Mouse (Mus musculus) forebrain, embryonic 11.5 days (tissue): ENCODE results near the gene Acad11. TPM values are rescaled to one million over a fixed set of nuclear protein-coding genes. Genes with fewer than 3 reads are reported as not detected.

ENCODE experiments used
- ATAC-seq: fragments of 200-750 bp; cut with Nextera tagmentation; replicated peaks from 2 replicates; pipeline ENCODE4 v1.8.0; 2017; ENCODE audit warnings: moderate TSS enrichment; ENCODE audit not compliant: low FRiP score
- DNase-seq: peaks from one replicate; pipeline ENCODE4 v3.0.0-alpha.2; 2017; ENCODE audit warnings: low spot score
- H3K27ac ChIP-seq: fragments of 300-500 bp; sonication (generic); 2 replicates; pipeline ENCODE4 v1.5.1; 2014; ENCODE audit warnings: low read depth, low read length
- H3K27me3 ChIP-seq: fragments of 300-500 bp; sonication (generic); 2 replicates; pipeline ENCODE4 v1.6.1; 2014; ENCODE audit warnings: mild to moderate bottlenecking, low read length, mixed read lengths; ENCODE audit not compliant: control insufficient read depth, insufficient read depth
- H3K36me3 ChIP-seq: fragments of 300-500 bp; sonication (generic); 2 replicates; pipeline ENCODE4 v1.6.1; 2014; ENCODE audit warnings: mild to moderate bottlenecking, low read length, moderate library complexity, mixed read lengths; ENCODE audit not compliant: control insufficient read depth, insufficient read depth
- H3K4me1 ChIP-seq: fragments of 300-500 bp; sonication (generic); replicated peaks from 2 replicates; pipeline ENCODE4 v1.6.1; 2014; ENCODE audit warnings: low read length, mixed read lengths; ENCODE audit not compliant: control insufficient read depth, insufficient read depth
- H3K4me2 ChIP-seq: fragments of 300-500 bp; sonication (generic); 2 replicates; pipeline ENCODE4 v1.6.1; 2014; ENCODE audit warnings: low read depth, mild to moderate bottlenecking, low read length, moderate library complexity, mixed read lengths; ENCODE audit not compliant: severe bottlenecking
- H3K4me3 ChIP-seq: fragments of 300-500 bp; sonication (generic); 2 replicates; pipeline ENCODE4 v1.5.1; 2014; ENCODE audit warnings: low read depth, low read length
- H3K9ac ChIP-seq: fragments of 300-500 bp; sonication (generic); 2 replicates; pipeline ENCODE4 v1.6.1; 2014; ENCODE audit warnings: low read length
- H3K9me3 ChIP-seq: fragments of 300-500 bp; sonication (generic); 2 replicates; pipeline ENCODE4 v1.6.1; 2016; ENCODE audit warnings: low read length, mixed read lengths; ENCODE audit not compliant: control insufficient read depth
- WGBS: fragments of 180-500 bp; shearing (Covaris S2); extraction: QIAGEN DNeasy Blood & Tissue Kit; methylation state at CpG from one replicate; pipeline ENCODE4 v1.1.7; 2014; 5-methylcytosine and 5-hydroxymethylcytosine counted together
- polyA plus RNA-seq: library from polyadenylated mRNA; unstranded; fragments of >200 nt; fragmentation: Nextera tagmentation; extraction: Ambion mirVana; gene quantifications from 2 replicates; pipeline ENCODE4 v1.2.1, GENCODE M21; 2014

Gene Acad11
- polyA plus RNA-seq, 1 experiment from 2014 or later: 7.5 TPM

DNA sequence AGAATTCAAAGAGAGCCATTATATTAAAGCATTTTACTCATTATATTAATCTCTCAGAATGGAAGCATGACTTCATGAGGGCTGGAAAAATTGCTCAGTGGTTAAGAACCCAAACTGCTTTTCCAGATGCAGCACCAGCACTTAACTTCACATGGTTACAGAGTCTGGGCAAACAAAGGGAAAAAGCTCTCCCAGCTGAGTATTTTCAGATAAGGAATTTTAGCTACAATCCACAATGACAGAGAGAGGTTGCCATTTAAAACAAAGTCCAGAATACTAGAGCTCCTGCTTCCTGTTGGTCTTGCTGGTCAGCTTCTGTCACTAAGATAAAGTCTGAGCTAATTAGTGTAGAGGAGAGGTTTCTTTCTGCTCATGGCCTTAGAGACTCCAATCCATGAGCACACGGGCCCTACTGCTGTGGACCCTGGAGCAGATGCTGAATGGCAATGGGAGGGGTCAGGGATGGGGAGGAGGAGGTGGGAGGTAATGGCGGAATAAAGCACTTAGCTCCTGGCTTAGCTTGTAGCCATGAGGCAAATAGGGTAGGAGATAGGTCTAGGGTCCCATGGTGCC is 45.5 kb downstream of the Acad11 start:
- no peak overlapping the region for H3K4me3 ChIP-seq
- no peaks in the 10 kb centered on the region for H3K9me3 ChIP-seq
- ATAC-seq (no peak), DNase-seq (no peak)
- H3K4me2 ChIP-seq: no peak overlapping the region
- 72% methylated on average over 2 of the region's 2 CpGs for WGBS
- H3K27me3 ChIP-seq: no peaks in the 10 kb centered on the region
- no peaks in the 10 kb centered on the region for H3K36me3 ChIP-seq
- no peaks in the 10 kb centered on the region for H3K4me1 ChIP-seq
- H3K27ac ChIP-seq: no peak overlapping the region
- no peak overlapping the region for H3K9ac ChIP-seq

DNA sequence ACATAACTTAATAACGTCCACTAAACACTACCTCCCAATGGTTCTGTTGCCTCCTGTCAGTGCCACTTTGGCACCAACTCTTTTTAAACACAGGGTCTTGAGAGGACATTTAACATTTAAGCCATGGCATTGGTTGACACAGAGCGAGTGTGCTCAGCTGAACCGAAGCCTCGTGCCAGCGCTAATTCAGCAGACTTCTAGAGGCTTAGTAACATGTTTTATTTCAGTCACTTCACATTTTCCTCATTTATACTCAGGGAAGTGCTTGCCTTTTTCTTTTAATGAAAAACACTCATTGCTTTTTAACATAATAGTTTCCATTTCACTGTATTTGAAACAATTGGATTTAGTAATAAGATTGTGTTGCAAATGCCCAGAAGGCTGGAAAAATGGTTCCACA is 46.0 kb downstream of the Acad11 start:
- 92% methylated on average over 5 of the region's 5 CpGs for WGBS
- no peak for DNase-seq
- Histone ChIP-seq H3K36me3 (no peaks in the 10 kb centered on the region), H3K27ac (no peak overlapping the region), H3K4me2 (no peak overlapping the region), H3K9me3 (no peaks in the 10 kb centered on the region), H3K9ac (no peak overlapping the region), H3K27me3 (no peaks in the 10 kb centered on the region), H3K4me3 (no peak overlapping the region), H3K4me1 (no peaks in the 10 kb centered on the region)
- no peak for ATAC-seq

- H3K36me3 ChIP-seq: no peaks in the 10 kb centered on the region
- no peaks in the 10 kb centered on the region for H3K9me3 ChIP-seq
- H3K27me3 ChIP-seq: no peaks in the 10 kb centered on the region
- ATAC-seq (no peak), DNase-seq (no peak)
- no peak overlapping the region for H3K27ac ChIP-seq
- H3K4me3 ChIP-seq: no peak overlapping the region
- H3K4me1 ChIP-seq: peaks cover 5% of the 10 kb centered on the region; the same call in 1 of the 2 replicates
- no peak overlapping the region for H3K9ac ChIP-seq
- 80% methylated on average over 5 of the region's 5 CpGs for WGBS
- H3K4me2 ChIP-seq: no peak overlapping the region
Measured at GRCm38 (mm10) chr9:104123101-104123500, 59.9 kb downstream of the Acad11 start.

DNA sequence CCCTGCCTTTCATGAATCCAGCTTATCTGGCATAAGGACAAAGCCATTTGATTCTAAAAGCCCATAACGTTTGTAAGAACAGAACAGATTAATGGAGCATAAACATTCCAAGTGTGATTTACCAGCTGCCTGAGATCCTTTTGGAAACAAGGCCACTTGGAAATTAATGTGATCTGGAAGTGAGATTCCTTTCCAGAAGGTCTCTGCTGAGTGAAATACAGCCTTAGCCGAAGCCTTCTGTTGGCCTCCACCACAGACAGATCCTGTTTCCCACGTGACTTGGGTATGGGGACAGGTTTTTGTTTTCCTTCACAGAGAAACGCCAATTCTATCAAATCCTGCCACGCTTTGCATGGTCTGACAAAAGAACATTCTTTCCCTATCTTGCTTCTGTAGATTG is 60.4 kb downstream of the Acad11 start:
- H3K4me2 ChIP-seq: no peak overlapping the region
- WGBS: 63% methylated on average over 5 of the region's 5 CpGs
- no peaks in the 10 kb centered on the region for H3K36me3 ChIP-seq
- no peak for DNase-seq
- H3K27ac ChIP-seq: no peak overlapping the region
- peaks cover 5% of the 10 kb centered on the region; the same call in 1 of the 2 replicates for H3K4me1 ChIP-seq
- H3K4me3 ChIP-seq: no peak overlapping the region
- ATAC-seq: no peak
- no peaks in the 10 kb centered on the region for H3K9me3 ChIP-seq
- H3K27me3 ChIP-seq: no peaks in the 10 kb centered on the region
- no peak overlapping the region for H3K9ac ChIP-seq

DNA sequence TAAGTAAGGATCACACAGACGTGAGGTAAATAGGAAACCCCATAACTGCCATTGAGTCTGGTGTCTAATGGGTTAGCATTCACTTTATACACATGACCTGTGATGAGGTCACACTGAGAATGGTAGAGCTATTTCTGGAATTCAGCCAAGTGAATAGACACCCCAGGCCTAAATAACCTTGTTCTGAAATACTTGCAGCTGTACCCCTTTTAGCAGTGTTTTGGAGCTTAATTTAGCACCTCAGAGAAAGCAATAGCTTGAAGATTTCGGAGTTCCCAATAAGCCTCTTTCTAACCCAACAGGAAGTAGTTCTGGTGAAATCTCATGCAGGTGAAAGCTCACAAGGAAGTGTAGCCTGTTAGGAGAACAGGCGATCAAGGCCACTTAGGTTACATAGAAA is 63.7 kb downstream of the Acad11 start, which contains the start of gene Ackr4:
Gene Ackr4, minus strand, starts transcription at position 101 of the 400 bp plus-strand sequence.
- no peak within 1 kb of the TSS for H3K9ac ChIP-seq
- no peaks in the 10 kb centered on the region for H3K27me3 ChIP-seq
- peaks cover 5% of the 10 kb centered on the region; the same call in 1 of the 2 replicates for H3K4me1 ChIP-seq
- no peak within 1 kb of the TSS for H3K4me2 ChIP-seq
- DNase-seq (no peak), ATAC-seq (no peak)
- H3K9me3 ChIP-seq: no peaks in the 10 kb centered on the region
- H3K36me3 ChIP-seq: no peaks in the 10 kb centered on the region
- 77% methylated on average over 3 of the region's 3 CpGs for WGBS
- H3K4me3 ChIP-seq: no peak within 1 kb of the TSS
- no peak within 1 kb of the TSS for H3K27ac ChIP-seq

GRCm38 (mm10) chr9:104128110-104128509 is 64.9 kb downstream of the Acad11 start:
- Histone ChIP-seq H3K4me1 (peaks cover 5% of the 10 kb centered on the region; the same call in 1 of the 2 replicates), H3K4me2 (no peak overlapping the region), H3K27ac (no peak overlapping the region), H3K4me3 (no peak overlapping the region), H3K9ac (no peak overlapping the region), H3K9me3 (no peaks in the 10 kb centered on the region), H3K27me3 (no peaks in the 10 kb centered on the region), H3K36me3 (no peaks in the 10 kb centered on the region)
- DNase-seq (no peak), ATAC-seq (peak; percentile 33; the same call in 1 of the 2 replicates)
- whole genome bisulfite sequencing: 24% methylated on average over 2 of the region's 2 CpGs

DNA sequence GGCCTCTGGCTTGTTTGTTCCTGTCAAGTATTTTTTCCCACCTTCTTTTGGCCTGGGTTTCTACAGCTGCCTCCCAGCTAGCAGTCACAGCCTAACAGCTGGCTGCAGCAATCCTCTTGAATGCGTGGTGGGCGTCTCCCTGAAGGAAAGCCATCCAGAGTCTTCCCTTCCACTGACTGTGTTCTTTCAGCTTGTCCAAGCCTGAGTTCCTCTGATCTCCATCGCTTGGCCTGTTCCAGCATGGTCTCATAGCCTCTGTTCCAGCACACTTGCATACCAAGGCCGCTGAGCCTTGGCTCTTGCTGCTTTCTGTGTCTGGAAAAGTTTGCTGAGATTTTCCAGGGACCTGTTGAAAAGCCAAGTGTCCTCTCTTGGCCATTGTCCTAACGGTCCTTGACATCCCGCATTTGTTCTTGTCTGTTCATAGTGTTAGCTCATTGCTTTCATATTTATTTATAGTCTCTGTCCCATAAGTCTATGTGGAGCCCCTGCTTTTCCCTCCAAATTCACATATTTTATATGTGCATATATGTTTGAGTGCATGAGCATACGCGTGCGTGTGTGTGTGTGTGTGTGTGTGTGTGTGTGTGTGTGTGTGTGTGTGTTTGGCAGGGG is 67.1 kb downstream of the Acad11 start:
- H3K36me3 ChIP-seq: no peaks in the 10 kb centered on the region
- no peak overlapping the region for H3K9ac ChIP-seq
- H3K27ac ChIP-seq: no peak overlapping the region
- no peak for ATAC-seq
- peaks cover 3% of the 10 kb centered on the region; the same call in 1 of the 2 replicates for H3K4me1 ChIP-seq
- no peaks in the 10 kb centered on the region for H3K27me3 ChIP-seq
- H3K9me3 ChIP-seq: no peaks in the 10 kb centered on the region
- 92% methylated on average over 9 of the region's 9 CpGs for WGBS
- no peak overlapping the region for H3K4me3 ChIP-seq
- no peak overlapping the region for H3K4me2 ChIP-seq
- DNase-seq: no peak

DNA sequence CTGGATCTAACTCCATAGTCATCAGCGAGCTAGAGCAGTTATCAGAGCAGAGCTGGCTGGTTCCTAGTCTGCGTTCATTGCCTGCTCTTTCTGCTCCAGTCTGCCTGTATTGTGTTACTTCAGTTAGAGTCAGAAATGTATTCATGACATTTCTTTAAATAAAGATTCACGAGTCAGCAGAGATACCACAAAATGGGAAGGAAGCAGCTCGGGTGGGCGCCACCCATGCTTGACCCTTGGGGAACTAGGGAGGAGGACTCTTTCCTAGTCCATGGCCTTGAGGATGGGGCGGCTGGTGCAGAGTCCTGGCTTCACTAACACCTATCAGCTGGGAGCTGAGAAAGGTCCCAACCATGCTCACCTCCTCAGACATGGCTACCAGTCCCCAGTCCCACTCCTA is 77.2 kb downstream of the Acad11 start:
- no peak for DNase-seq
- no peak overlapping the region for H3K27ac ChIP-seq
- WGBS: 84% methylated on average over 6 of the region's 6 CpGs

GRCm38 (mm10) chr9:104142805-104143204 is 79.6 kb downstream of the Acad11 start:
- WGBS: 89% methylated on average over 14 of the region's 14 CpGs
- H3K4me2 ChIP-seq: no peak overlapping the region
- ATAC-seq (no peak), DNase-seq (no peak)
- no peaks in the 10 kb centered on the region for H3K9me3 ChIP-seq
- no peaks in the 10 kb centered on the region for H3K4me1 ChIP-seq
- no peak overlapping the region for H3K4me3 ChIP-seq
- no peak overlapping the region for H3K27ac ChIP-seq
- no peaks in the 10 kb centered on the region for H3K36me3 ChIP-seq
- no peak overlapping the region for H3K9ac ChIP-seq
- no peaks in the 10 kb centered on the region for H3K27me3 ChIP-seq

More for the DNA sequence above, 77.2 kb downstream of the Acad11 start:
- no peaks in the 10 kb centered on the region for H3K4me1 ChIP-seq
- no peak overlapping the region for H3K9ac ChIP-seq
- H3K36me3 ChIP-seq: no peaks in the 10 kb centered on the region
- H3K27me3 ChIP-seq: no peaks in the 10 kb centered on the region
- no peak overlapping the region for H3K4me3 ChIP-seq
- H3K9me3 ChIP-seq: no peaks in the 10 kb centered on the region
- ATAC-seq: no peak
- H3K4me2 ChIP-seq: no peak overlapping the region
